Mouse (Mus musculus) embryonic fibroblast, embryonic 13.5 days (primary cell): Measurements from ENCODE around the gene Scamp2.

ENCODE experiments used
- CTCF ChIP-seq: IDR thresholded peaks from 2 replicates; pipeline ENCODE4 v1.5.1; 2011; ENCODE audit warnings: mild to moderate bottlenecking, control low read depth, low read length, moderate library complexity, borderline replicate concordance; ENCODE audit not compliant: insufficient read depth
- POLR2A ChIP-seq: IDR thresholded peaks from 2 replicates; pipeline ENCODE4 v1.6.1; 2011; ENCODE audit warnings: low read depth, mild to moderate bottlenecking, control low read depth, low read length, moderate library complexity

DNA sequence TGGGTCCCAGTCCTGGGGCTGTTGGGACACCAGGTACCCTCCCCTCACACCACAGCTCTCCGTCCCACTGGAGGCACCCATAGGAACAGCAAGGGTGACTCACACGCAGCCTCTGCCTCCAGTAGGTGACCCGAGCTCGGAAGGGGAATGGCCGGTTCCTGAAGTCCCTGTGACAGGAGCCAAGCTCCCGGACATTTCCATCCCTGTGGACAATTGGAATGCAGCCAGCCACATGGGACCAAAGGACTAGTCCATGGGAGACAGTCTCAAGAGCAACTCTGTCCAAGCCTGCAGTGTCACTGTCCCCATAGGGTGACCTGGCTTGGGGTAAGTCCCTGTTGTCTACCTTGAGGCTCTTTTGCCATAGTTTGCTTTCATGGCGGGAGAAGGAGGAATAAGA, 53.2 kb downstream of the Scamp2 start:
- TF ChIP-seq POLR2A (no peak), CTCF (no peak)
